Mouse (Mus musculus): ENCODE measurements around the gene Phactr4. TPM values are rescaled to one million over a fixed set of nuclear protein-coding genes. Genes with fewer than 3 reads are reported as not detected.

Gene Phactr4
- polyA plus RNA-seq, 1 experiment from 2014 or later: 23.6 TPM

DNA sequence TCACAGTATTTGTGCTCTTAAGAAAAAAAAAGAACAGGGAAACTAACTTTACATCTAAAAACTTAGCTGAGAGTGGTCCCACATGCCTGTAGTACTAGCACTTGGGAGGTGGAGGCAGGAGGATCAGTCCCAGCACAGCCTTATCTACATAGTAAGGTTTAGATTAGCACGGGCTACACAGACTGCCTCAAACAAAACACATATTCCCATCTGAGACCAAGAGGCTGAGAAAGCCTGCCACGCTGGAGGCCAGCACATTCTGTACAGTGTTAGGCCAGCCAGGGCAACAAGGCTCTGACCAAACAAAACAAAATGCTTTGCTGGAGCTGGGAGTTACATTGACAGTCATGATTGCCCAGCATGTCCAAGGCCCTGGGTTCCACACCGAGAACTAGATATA is 38.8 kb downstream of the Phactr4 start:
- peaks cover 70% of the 10 kb centered on the region for H3K36me3 ChIP-seq
- H3K27ac ChIP-seq (replicated peaks): no peak overlapping the region
- DNase-seq (ENCODE audit: low spot score): no peak
- H3K9me3 ChIP-seq (replicated peaks): no peaks in the 10 kb centered on the region
- 0 out of 2 replicates have a peak, but pooled peaks cover 2% of the 10 kb centered on the region for H3K4me1 ChIP-seq
- no peak overlapping the region for H3K4me3 ChIP-seq
- no peaks in the 10 kb centered on the region for H3K27me3 ChIP-seq (ENCODE audit: low read depth, poor library complexity, severe bottlenecking)
- WGBS: 93% methylated on average over 3 of the region's 3 CpGs

- H3K27me3 ChIP-seq (ENCODE audit: low read depth, poor library complexity, severe bottlenecking): no peaks in the 10 kb centered on the region
- H3K4me1 ChIP-seq: 0 out of 2 replicates have a peak, but pooled peaks cover 2% of the 10 kb centered on the region
- H3K4me3 ChIP-seq: no peak overlapping the region
- H3K9me3 ChIP-seq (replicated peaks): no peaks in the 10 kb centered on the region
- 92% methylated on average over 4 of the region's 4 CpGs for WGBS
- H3K36me3 ChIP-seq: peaks cover 81% of the 10 kb centered on the region
- DNase-seq (ENCODE audit: low spot score): no peak
- H3K27ac ChIP-seq (replicated peaks): no peak overlapping the region
These were observed 40.0 kb downstream of the Phactr4 start for GRCm38 (mm10) chr4:132382296-132382695.

DNA sequence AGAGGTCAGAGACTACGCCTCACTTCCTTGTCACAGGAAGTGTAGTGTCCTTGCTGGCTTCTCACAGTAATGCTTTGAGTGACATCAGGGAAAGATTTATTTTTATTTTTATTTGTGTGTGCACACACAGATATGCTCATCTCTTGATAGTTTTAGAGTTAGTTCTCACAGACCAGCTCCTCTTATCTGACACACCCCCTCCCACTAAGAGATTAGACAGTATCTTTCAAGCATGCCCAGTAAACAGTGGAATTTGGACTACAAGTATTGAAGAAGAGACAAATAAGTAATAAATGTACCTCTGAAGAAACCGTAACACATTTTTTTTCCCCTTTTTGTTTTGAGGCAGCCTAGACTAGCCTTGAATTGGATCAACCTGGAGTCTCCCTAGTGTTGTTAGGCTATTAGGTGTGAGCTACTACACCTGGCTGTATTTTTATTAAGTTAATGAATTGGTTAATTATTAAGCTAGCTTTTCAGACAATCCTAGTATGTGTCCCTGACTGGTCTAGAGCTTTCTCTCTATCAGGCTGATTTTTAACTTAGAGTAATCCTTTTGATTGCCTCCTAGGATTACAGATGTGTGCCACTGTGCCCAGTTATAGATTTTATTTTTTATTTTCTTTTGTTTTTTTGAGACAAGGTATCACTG is 41.2 kb downstream of the Phactr4 start:
- no peak overlapping the region for H3K4me3 ChIP-seq
- H3K27me3 ChIP-seq (ENCODE audit: low read depth, poor library complexity, severe bottlenecking): no peaks in the 10 kb centered on the region
- DNase-seq (ENCODE audit: low spot score): no peak
- H3K9me3 ChIP-seq (replicated peaks): no peaks in the 10 kb centered on the region
- peaks cover 81% of the 10 kb centered on the region for H3K36me3 ChIP-seq
- no peak overlapping the region for H3K27ac ChIP-seq (replicated peaks)
- H3K4me1 ChIP-seq: 0 out of 2 replicates have a peak, but pooled peaks cover 2% of the 10 kb centered on the region
- WGBS: 94% methylated on average over 2 of the region's 2 CpGs

DNA sequence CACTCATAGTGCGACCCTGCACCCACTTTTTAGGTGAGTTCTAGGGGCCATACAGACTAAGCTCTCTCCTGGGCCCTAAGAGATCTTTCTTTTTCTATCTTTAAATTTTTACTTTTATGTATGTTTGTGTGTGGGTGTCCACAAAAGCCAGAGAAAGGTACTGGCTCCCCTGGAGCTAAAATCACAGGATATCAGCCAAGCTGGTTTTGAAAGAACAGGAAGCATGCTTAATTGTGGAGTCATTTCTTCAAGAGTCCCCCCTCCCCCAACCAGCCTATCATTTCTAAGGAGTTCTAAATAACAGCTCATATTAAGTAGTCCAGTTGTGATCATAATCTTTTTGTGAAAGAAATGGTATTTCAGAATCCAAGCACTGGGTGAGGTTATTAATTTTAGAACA is 48.5 kb downstream of the Phactr4 start:
- H3K27me3 ChIP-seq (ENCODE audit: low read depth, poor library complexity, severe bottlenecking): no peaks in the 10 kb centered on the region
- H3K4me3 ChIP-seq: no peak overlapping the region
- H3K27ac ChIP-seq (replicated peaks): no peak overlapping the region
- no peak for DNase-seq (ENCODE audit: low spot score)
- peaks cover 97% of the 10 kb centered on the region for H3K36me3 ChIP-seq
- H3K9me3 ChIP-seq (replicated peaks): no peaks in the 10 kb centered on the region
- WGBS: 96% methylated on average over 1 of the region's 1 CpGs
- no peaks in the 10 kb centered on the region for H3K4me1 ChIP-seq

- no peak for DNase-seq (ENCODE audit: low spot score)
- Histone ChIP-seq H3K4me3 (no peak overlapping the region), H3K4me1 (no peaks in the 10 kb centered on the region), H3K27ac (replicated peaks) (no peak overlapping the region), H3K36me3 (peaks cover 99% of the 10 kb centered on the region), H3K9me3 (replicated peaks) (no peaks in the 10 kb centered on the region), H3K27me3 (ENCODE audit: low read depth, poor library complexity, severe bottlenecking) (no peaks in the 10 kb centered on the region)
- WGBS: 85% methylated on average over 8 of the region's 8 CpGs
These were observed 52.1 kb downstream of the Phactr4 start for GRCm38 (mm10) chr4:132369953-132370750.

DNA sequence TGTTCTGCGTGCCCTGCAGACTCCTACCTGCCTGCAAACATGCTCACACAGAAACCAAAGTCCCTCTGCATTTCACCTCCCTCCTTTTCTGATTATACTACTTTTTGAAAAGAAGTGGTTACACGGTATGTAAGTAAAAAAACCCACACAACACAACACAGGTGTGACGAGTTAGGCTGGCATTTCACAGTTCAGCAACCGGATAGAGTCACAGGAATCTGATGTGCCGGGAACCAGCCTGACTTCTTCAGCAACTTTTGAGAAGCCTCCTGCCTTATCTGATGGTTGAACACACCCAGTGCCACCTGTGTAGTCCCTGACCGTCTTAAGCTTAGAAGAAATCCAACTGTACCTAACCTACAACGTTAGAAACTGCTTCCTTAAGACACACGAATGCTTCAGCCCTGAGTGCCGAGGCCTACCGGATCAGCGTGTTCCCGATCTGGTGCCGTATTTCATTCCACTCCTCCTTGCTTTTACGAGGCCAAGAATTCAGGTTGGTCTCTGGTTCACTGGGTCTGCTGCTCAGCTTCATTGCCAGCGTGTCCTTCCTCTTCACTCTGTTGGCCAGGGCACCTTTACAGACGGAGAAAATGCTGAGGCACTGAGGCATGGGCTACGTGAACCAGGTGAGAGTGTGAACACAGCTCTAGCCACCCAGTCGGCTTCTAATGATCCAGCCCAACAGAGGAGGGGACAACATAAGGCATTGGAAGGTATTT is 54.6 kb downstream of the Phactr4 start:
- no peak overlapping the region for H3K27ac ChIP-seq (replicated peaks)
- H3K36me3 ChIP-seq: peaks cover 98% of the 10 kb centered on the region
- no peak for DNase-seq (ENCODE audit: low spot score)
- H3K9me3 ChIP-seq (replicated peaks): no peaks in the 10 kb centered on the region
- no peaks in the 10 kb centered on the region for H3K4me1 ChIP-seq
- no peak overlapping the region for H3K4me3 ChIP-seq
- H3K27me3 ChIP-seq (ENCODE audit: low read depth, poor library complexity, severe bottlenecking): no peaks in the 10 kb centered on the region
- WGBS: 94% methylated on average over 18 of the region's 18 CpGs

DNA sequence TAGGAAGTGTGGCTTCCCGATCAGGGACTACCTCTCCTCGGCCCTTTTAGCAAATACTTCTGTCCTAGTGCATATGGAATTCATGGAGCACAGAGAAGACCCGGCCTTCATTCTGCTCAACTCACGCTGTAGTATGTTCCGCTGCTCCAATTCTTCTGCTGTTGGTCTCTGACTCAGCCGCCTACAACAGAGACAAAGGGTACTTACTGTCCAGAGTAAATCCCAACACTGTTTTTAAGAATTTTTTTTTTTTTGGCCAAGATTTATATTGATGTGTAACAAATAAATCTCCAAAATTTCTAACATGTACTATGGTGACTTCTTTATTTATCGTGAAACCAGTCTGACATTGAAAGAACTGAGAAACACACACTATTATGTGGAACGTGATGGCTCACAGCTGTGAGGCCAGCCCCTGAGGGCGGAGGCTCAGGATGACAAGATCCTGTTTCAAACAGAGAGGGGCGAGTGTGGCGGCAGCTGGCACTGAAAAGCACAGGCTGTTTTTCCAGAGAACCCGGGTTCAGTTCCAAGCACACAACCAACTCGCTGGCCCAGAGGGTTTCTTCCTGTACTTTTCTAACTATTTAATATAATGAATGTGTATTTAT is 56.7 kb downstream of the Phactr4 start:
- no peaks in the 10 kb centered on the region for H3K27me3 ChIP-seq (ENCODE audit: low read depth, poor library complexity, severe bottlenecking)
- H3K27ac ChIP-seq (replicated peaks): no peak overlapping the region
- H3K4me1 ChIP-seq: no peaks in the 10 kb centered on the region
- no peaks in the 10 kb centered on the region for H3K9me3 ChIP-seq (replicated peaks)
- WGBS: 86% methylated on average over 13 of the region's 13 CpGs
- DNase-seq (ENCODE audit: low spot score): no peak
- H3K4me3 ChIP-seq: no peak overlapping the region
- H3K36me3 ChIP-seq: peaks cover 93% of the 10 kb centered on the region

GRCm38 (mm10) chr4:132363487-132363886 is 58.8 kb downstream of the Phactr4 start:
- 97% methylated on average over 11 of the region's 11 CpGs for WGBS
- Histone ChIP-seq H3K4me3 (no peak overlapping the region), H3K4me1 (no peaks in the 10 kb centered on the region), H3K27me3 (ENCODE audit: low read depth, poor library complexity, severe bottlenecking) (no peaks in the 10 kb centered on the region), H3K27ac (replicated peaks) (no peak overlapping the region), H3K9me3 (replicated peaks) (no peaks in the 10 kb centered on the region), H3K36me3 (peaks cover 92% of the 10 kb centered on the region)
- DNase-seq (ENCODE audit: low spot score): no peak

DNA sequence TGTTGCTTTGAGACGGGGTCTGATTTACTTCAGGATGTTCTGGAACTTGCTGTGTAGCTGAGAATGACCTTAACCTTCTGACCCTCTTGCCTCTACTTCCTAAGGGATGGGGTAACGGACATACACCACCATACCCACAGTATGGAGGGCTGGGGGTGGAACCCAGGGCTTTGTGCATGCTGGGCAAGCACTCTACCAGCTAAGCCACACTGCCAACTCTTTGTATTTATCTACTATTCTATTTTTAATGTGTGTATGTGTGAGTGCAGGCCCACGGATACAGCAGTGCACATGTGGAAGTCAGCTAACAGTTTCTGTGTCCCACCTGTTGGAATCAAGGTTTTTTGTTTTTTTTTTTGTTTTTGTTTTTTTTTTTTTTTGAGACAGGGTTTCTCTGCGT is 62.8 kb downstream of the Phactr4 start:
- H3K27ac ChIP-seq (replicated peaks): no peak overlapping the region
- no peaks in the 10 kb centered on the region for H3K9me3 ChIP-seq (replicated peaks)
- peaks cover 81% of the 10 kb centered on the region for H3K36me3 ChIP-seq
- 88% methylated on average over 4 of the region's 4 CpGs for WGBS
- H3K4me1 ChIP-seq: no peaks in the 10 kb centered on the region
- H3K27me3 ChIP-seq (ENCODE audit: low read depth, poor library complexity, severe bottlenecking): no peaks in the 10 kb centered on the region
- DNase-seq (ENCODE audit: low spot score): no peak
- no peak overlapping the region for H3K4me3 ChIP-seq

DNA sequence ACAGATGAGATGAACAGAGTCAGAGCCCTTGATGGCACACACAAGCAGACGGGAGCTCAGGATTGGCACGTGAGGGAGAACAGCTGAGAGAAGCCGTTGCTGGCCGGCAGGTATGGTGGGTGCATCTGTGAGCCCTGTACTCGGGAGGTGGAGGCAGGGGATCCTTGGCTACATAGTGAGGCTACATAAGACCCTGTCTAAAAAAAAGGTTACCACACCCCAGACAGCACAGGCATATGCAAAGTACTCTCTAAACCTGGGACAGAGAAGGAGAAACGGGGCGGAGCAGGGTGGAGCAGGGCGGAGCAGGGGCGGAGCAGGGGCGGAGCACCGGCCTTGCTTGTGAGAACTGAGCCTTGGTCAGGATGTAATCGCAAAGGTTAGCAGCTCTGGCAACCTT is 66.1 kb downstream of the Phactr4 start:
- no peak for DNase-seq (ENCODE audit: low spot score)
- Histone ChIP-seq H3K27me3 (ENCODE audit: low read depth, poor library complexity, severe bottlenecking) (no peaks in the 10 kb centered on the region), H3K4me1 (peaks cover 20% of the 10 kb centered on the region), H3K36me3 (peaks cover 66% of the 10 kb centered on the region), H3K9me3 (replicated peaks) (no peaks in the 10 kb centered on the region), H3K27ac (replicated peaks) (no peak overlapping the region), H3K4me3 (no peak overlapping the region)
- 33% methylated on average over 12 of the region's 12 CpGs for WGBS

- H3K36me3 ChIP-seq: peaks cover 66% of the 10 kb centered on the region
- no peaks in the 10 kb centered on the region for H3K27me3 ChIP-seq (ENCODE audit: low read depth, poor library complexity, severe bottlenecking)
- no peak for DNase-seq (ENCODE audit: low spot score)
- H3K4me3 ChIP-seq: no peak overlapping the region
- H3K27ac ChIP-seq (replicated peaks): no peak overlapping the region
- H3K9me3 ChIP-seq (replicated peaks): no peaks in the 10 kb centered on the region
- peaks cover 24% of the 10 kb centered on the region for H3K4me1 ChIP-seq
- 85% methylated on average over 3 of the region's 3 CpGs for WGBS
These were observed 66.9 kb downstream of the Phactr4 start for GRCm38 (mm10) chr4:132355403-132355802.

DNA sequence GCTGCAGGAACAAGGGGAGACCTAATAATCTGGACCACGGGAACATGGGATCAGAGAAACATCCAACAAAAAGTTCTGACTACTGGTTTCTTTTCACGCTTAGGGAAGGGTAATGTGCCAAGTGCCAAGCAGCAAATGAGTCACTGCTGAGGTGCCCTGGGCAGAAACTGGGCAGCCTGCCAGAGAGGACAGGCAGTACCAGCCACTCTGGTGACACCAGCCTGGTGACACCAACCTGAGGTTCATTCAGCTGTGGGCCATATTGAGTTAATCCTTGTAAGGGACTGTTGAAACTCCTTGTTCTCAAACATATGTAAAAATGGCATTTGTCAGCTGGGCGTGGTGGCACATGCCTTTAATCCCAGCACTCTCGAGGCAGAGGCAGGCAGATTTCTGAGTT is 67.7 kb downstream of the Phactr4 start:
- DNase-seq (ENCODE audit: low spot score): no peak
- no peaks in the 10 kb centered on the region for H3K9me3 ChIP-seq (replicated peaks)
- H3K27me3 ChIP-seq (ENCODE audit: low read depth, poor library complexity, severe bottlenecking): no peaks in the 10 kb centered on the region
- H3K4me1 ChIP-seq: peaks cover 24% of the 10 kb centered on the region
- no peak overlapping the region for H3K27ac ChIP-seq (replicated peaks)
- H3K36me3 ChIP-seq: peaks cover 58% of the 10 kb centered on the region
- 94% methylated on average over 4 of the region's 4 CpGs for WGBS
- H3K4me3 ChIP-seq: no peak overlapping the region
